Mouse (Mus musculus): ENCODE measurements at regions not wholly inside any gene's neighbourhood (a gene's known extent, or its start where the extent isn't known, plus 50 kb on each side); places are given as distances from the start of the nearest gene placed in this dataset.

DNA sequence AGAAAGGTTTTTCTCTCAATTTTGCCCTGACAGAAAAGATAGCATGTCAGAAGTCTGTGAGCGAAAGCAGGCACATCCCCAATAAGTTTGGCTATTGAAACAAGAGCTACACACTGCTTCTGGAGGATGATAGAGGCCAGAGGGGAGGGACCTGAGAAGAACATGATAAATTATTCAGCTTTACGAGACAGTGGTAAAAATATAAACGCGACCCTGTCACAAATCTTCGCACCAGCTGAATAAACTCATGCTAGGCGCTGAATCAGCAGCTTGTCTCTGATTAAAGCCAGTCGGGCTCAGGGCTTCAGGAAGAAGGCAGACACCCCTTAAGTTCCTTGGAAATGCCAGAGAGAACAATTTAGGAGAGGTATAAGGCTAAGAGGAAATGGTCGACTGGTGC, 422.7 kb upstream of the Tnp1 start:
- Histone ChIP-seq H3K27me3 (ENCODE audit: control insufficient read depth, insufficient read depth, low read length) (no peaks in the 10 kb centered on the region), H3K4me1 (replicated peaks; ENCODE audit: control insufficient read depth, insufficient read depth, low read length) (no peaks in the 10 kb centered on the region), H3K9me3 (ENCODE audit: control insufficient read depth, low read length) (no peaks in the 10 kb centered on the region), H3K9ac (ENCODE audit: low read length) (no peak overlapping the region), H3K4me3 (ENCODE audit: low read depth, low read length) (no peak overlapping the region), H3K27ac (ENCODE audit: low read depth, low read length) (no peak overlapping the region), H3K36me3 (ENCODE audit: control insufficient read depth, insufficient read depth, low read length) (no peaks in the 10 kb centered on the region), H3K4me2 (ENCODE audit: low read depth, low read length, severe bottlenecking) (no peak overlapping the region)
- DNase-seq (ENCODE audit: low spot score) (no peak), ATAC-seq (replicated peaks; ENCODE audit: low FRiP score) (no peak)
- WGBS, result 79% methylated on average over 8 of the region's 8 CpGs

DNA sequence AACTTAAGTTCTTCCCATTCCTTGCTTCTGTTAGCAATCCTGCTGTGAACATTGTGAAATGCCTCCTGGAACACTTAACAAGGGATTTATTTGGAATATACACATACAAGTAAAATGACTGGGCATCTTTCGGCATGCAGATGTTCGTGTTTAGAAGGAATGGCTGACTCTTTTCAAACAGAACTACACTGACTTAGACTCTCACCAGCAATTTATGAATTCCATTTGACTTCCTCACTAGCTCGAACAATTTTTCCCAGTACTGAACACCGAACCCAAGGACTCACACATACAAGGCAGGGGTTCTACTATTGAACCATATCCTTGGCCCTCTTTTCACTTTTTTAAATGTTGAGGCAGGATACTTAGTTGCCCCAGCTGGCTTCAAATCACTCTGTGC, 412.4 kb upstream of the Tnp1 start:
- H3K4me1 ChIP-seq (replicated peaks; ENCODE audit: control insufficient read depth, insufficient read depth, low read length), result no peaks in the 10 kb centered on the region

DNA sequence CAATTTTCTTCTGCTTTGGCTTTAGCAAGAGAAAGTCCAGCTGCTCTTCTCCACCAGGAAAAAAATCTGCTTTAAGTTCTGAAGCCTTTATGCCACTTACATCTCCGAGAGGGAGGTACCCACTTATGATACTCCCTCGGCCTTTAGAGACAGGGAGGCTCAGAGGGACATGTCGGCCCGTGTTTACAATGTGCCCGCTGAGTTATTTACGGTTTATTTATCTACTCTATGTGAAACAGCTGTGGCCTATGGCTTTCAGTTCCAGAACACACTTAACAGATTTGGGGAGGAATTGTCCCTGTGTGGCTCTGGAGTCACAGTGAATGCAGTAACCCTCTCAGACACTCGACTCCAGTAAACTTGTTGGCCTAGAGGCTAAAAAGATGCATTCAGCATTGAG, 409.3 kb upstream of the Tnp1 start:
- Histone ChIP-seq H3K4me2 (ENCODE audit: low read depth, low read length, severe bottlenecking) (no peak overlapping the region), H3K4me3 (ENCODE audit: low read depth, low read length) (no peak overlapping the region), H3K27ac (ENCODE audit: low read depth, low read length) (no peak overlapping the region), H3K27me3 (ENCODE audit: control insufficient read depth, insufficient read depth, low read length) (no peaks in the 10 kb centered on the region), H3K9me3 (ENCODE audit: control insufficient read depth, low read length) (no peaks in the 10 kb centered on the region), H3K4me1 (replicated peaks; ENCODE audit: control insufficient read depth, insufficient read depth, low read length) (no peaks in the 10 kb centered on the region), H3K36me3 (ENCODE audit: control insufficient read depth, insufficient read depth, low read length) (no peaks in the 10 kb centered on the region), H3K9ac (ENCODE audit: low read length) (no peak overlapping the region)
- 83% methylated on average over 7 of the region's 7 CpGs for WGBS
- DNase-seq (ENCODE audit: low spot score) (no peak), ATAC-seq (replicated peaks; ENCODE audit: low FRiP score) (no peak)

More for the DNA sequence above, 412.4 kb upstream of the Tnp1 start:
- H3K36me3 ChIP-seq (ENCODE audit: control insufficient read depth, insufficient read depth, low read length), result no peaks in the 10 kb centered on the region
- no peak for ATAC-seq (replicated peaks; ENCODE audit: low FRiP score)
- H3K9me3 ChIP-seq (ENCODE audit: control insufficient read depth, low read length), result no peaks in the 10 kb centered on the region
- no peak overlapping the region for H3K27ac ChIP-seq (ENCODE audit: low read depth, low read length)
- 93% methylated on average over 4 of the region's 4 CpGs for WGBS
- H3K9ac ChIP-seq (ENCODE audit: low read length), result no peak overlapping the region
- H3K27me3 ChIP-seq (ENCODE audit: control insufficient read depth, insufficient read depth, low read length), result no peaks in the 10 kb centered on the region
- H3K4me2 ChIP-seq (ENCODE audit: low read depth, low read length, severe bottlenecking), result no peak overlapping the region
- no peak for DNase-seq (ENCODE audit: low spot score)
- H3K4me3 ChIP-seq (ENCODE audit: low read depth, low read length), result no peak overlapping the region

GRCm38 (mm10) chr1:73418196-73418595, 402.5 kb upstream of the Tnp1 start:
- H3K36me3 ChIP-seq (ENCODE audit: control insufficient read depth, insufficient read depth, low read length), result no peaks in the 10 kb centered on the region
- DNase-seq (ENCODE audit: low spot score), result no peak
- no peaks in the 10 kb centered on the region for H3K9me3 ChIP-seq (ENCODE audit: control insufficient read depth, low read length)
- H3K4me1 ChIP-seq (replicated peaks; ENCODE audit: control insufficient read depth, insufficient read depth, low read length), result no peaks in the 10 kb centered on the region
- H3K27ac ChIP-seq (ENCODE audit: low read depth, low read length), result no peak overlapping the region
- H3K27me3 ChIP-seq (ENCODE audit: control insufficient read depth, insufficient read depth, low read length), result no peaks in the 10 kb centered on the region
- H3K4me3 ChIP-seq (ENCODE audit: low read depth, low read length), result no peak overlapping the region
- H3K9ac ChIP-seq (ENCODE audit: low read length), result no peak overlapping the region
- no peak for ATAC-seq (replicated peaks; ENCODE audit: low FRiP score)
- no peak overlapping the region for H3K4me2 ChIP-seq (ENCODE audit: low read depth, low read length, severe bottlenecking)
- 87% methylated on average over 2 of the region's 2 CpGs for WGBS

- ATAC-seq (replicated peaks; ENCODE audit: low FRiP score), result no peak
Measured at GRCm38 (mm10) chr1:73411452-73411851, 395.7 kb upstream of the Tnp1 start.

GRCm38 (mm10) chr1:73399178-73399577, 383.5 kb upstream of the Tnp1 start:
- Histone ChIP-seq H3K4me2 (ENCODE audit: low read depth, low read length, severe bottlenecking) (no peak overlapping the region), H3K27ac (ENCODE audit: low read depth, low read length) (no peak overlapping the region), H3K4me3 (ENCODE audit: low read depth, low read length) (no peak overlapping the region), H3K9ac (ENCODE audit: low read length) (no peak overlapping the region), H3K27me3 (ENCODE audit: control insufficient read depth, insufficient read depth, low read length) (no peaks in the 10 kb centered on the region), H3K9me3 (ENCODE audit: control insufficient read depth, low read length) (no peaks in the 10 kb centered on the region), H3K36me3 (ENCODE audit: control insufficient read depth, insufficient read depth, low read length) (no peaks in the 10 kb centered on the region), H3K4me1 (replicated peaks; ENCODE audit: control insufficient read depth, insufficient read depth, low read length) (no peaks in the 10 kb centered on the region)
- ATAC-seq (replicated peaks; ENCODE audit: low FRiP score) (no peak), DNase-seq (ENCODE audit: low spot score) (no peak)
- 53% methylated on average over 3 of the region's 3 CpGs for WGBS

More at GRCm38 (mm10) chr1:73411452-73411851, 395.7 kb upstream of the Tnp1 start:
- Histone ChIP-seq H3K4me3 (ENCODE audit: low read depth, low read length) (no peak overlapping the region), H3K27me3 (ENCODE audit: control insufficient read depth, insufficient read depth, low read length) (no peaks in the 10 kb centered on the region), H3K9me3 (ENCODE audit: control insufficient read depth, low read length) (no peaks in the 10 kb centered on the region), H3K4me1 (replicated peaks; ENCODE audit: control insufficient read depth, insufficient read depth, low read length) (no peaks in the 10 kb centered on the region), H3K4me2 (ENCODE audit: low read depth, low read length, severe bottlenecking) (no peak overlapping the region), H3K9ac (ENCODE audit: low read length) (no peak overlapping the region), H3K27ac (ENCODE audit: low read depth, low read length) (no peak overlapping the region), H3K36me3 (ENCODE audit: control insufficient read depth, insufficient read depth, low read length) (no peaks in the 10 kb centered on the region)
- 93% methylated on average over 2 of the region's 2 CpGs for WGBS
- no peak for DNase-seq (ENCODE audit: low spot score)

GRCm38 (mm10) chr1:73395034-73395433, 379.3 kb upstream of the Tnp1 start:
- Histone ChIP-seq H3K27me3 (ENCODE audit: control insufficient read depth, insufficient read depth, low read length) (no peaks in the 10 kb centered on the region), H3K9ac (ENCODE audit: low read length) (no peak overlapping the region), H3K4me1 (replicated peaks; ENCODE audit: control insufficient read depth, insufficient read depth, low read length) (no peaks in the 10 kb centered on the region), H3K36me3 (ENCODE audit: control insufficient read depth, insufficient read depth, low read length) (no peaks in the 10 kb centered on the region), H3K4me3 (ENCODE audit: low read depth, low read length) (no peak overlapping the region), H3K9me3 (ENCODE audit: control insufficient read depth, low read length) (no peaks in the 10 kb centered on the region), H3K27ac (ENCODE audit: low read depth, low read length) (no peak overlapping the region), H3K4me2 (ENCODE audit: low read depth, low read length, severe bottlenecking) (no peak overlapping the region)
- WGBS, result 77% methylated on average over 1 of the region's 1 CpGs
- ATAC-seq (replicated peaks; ENCODE audit: low FRiP score) (no peak), DNase-seq (ENCODE audit: low spot score) (no peak)

- no peak for ATAC-seq (replicated peaks; ENCODE audit: low FRiP score)
- H3K27me3 ChIP-seq (ENCODE audit: control insufficient read depth, insufficient read depth, low read length), result no peaks in the 10 kb centered on the region
- DNase-seq (ENCODE audit: low spot score), result no peak
- no peak overlapping the region for H3K4me2 ChIP-seq (ENCODE audit: low read depth, low read length, severe bottlenecking)
- WGBS, result 70% methylated on average over 1 of the region's 1 CpGs
- H3K9ac ChIP-seq (ENCODE audit: low read length), result no peak overlapping the region
- H3K4me1 ChIP-seq (replicated peaks; ENCODE audit: control insufficient read depth, insufficient read depth, low read length), result no peaks in the 10 kb centered on the region
- no peaks in the 10 kb centered on the region for H3K36me3 ChIP-seq (ENCODE audit: control insufficient read depth, insufficient read depth, low read length)
- no peak overlapping the region for H3K4me3 ChIP-seq (ENCODE audit: low read depth, low read length)
- H3K9me3 ChIP-seq (ENCODE audit: control insufficient read depth, low read length), result no peaks in the 10 kb centered on the region
- no peak overlapping the region for H3K27ac ChIP-seq (ENCODE audit: low read depth, low read length)
Measured at GRCm38 (mm10) chr1:73394466-73394865, 378.8 kb upstream of the Tnp1 start.

GRCm38 (mm10) chr1:73392077-73392476, 376.4 kb upstream of the Tnp1 start:
- no peaks in the 10 kb centered on the region for H3K9me3 ChIP-seq (ENCODE audit: control insufficient read depth, low read length)
- H3K27ac ChIP-seq (ENCODE audit: low read depth, low read length), result no peak overlapping the region
- H3K4me2 ChIP-seq (ENCODE audit: low read depth, low read length, severe bottlenecking), result no peak overlapping the region
- no peak for DNase-seq (ENCODE audit: low spot score)
- no peak for ATAC-seq (replicated peaks; ENCODE audit: low FRiP score)
- no peak overlapping the region for H3K4me3 ChIP-seq (ENCODE audit: low read depth, low read length)
- WGBS, result 85% methylated on average over 10 of the region's 10 CpGs
- H3K27me3 ChIP-seq (ENCODE audit: control insufficient read depth, insufficient read depth, low read length), result no peaks in the 10 kb centered on the region
- H3K4me1 ChIP-seq (replicated peaks; ENCODE audit: control insufficient read depth, insufficient read depth, low read length), result no peaks in the 10 kb centered on the region
- H3K36me3 ChIP-seq (ENCODE audit: control insufficient read depth, insufficient read depth, low read length), result no peaks in the 10 kb centered on the region
- H3K9ac ChIP-seq (ENCODE audit: low read length), result no peak overlapping the region

Measured in forebrain, embryonic 11.5 days (tissue).